Mouse (Mus musculus): Measurements from ENCODE around the gene Ceacam9. TPM values are rescaled to one million over a fixed set of nuclear protein-coding genes. Genes with fewer than 3 reads are reported as not detected.

The Ceacam9 gene
- polyA plus RNA-seq, 1 experiment from 2014 or later: not detected

DNA sequence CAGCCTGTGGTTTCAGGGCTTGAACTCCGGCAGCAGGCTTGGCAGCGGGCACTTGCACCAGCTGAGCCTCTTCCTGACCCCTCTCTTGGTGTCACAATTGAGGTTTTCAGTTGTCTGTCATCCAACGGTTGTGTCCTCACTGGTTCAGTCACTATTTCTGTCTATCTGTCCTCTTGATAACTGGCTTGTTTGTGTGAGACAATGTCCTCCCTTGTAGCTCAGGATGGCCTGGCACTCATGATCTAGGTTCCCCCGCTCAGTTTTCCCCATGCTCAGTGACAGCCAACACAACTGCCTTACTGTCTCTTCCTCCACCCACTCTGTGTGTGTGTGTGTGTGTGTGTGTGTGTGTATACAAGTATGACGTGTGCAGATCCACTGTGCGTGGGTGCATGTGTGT lies 25.9 kb downstream of the Ceacam9 start:
- Histone ChIP-seq H3K36me3 (ENCODE audit: poor library complexity, severe bottlenecking) (peaks cover 67% of the 10 kb centered on the region), H3K9ac (no peak overlapping the region), H3K4me1 (no peaks in the 10 kb centered on the region), H3K4me3 (no peak overlapping the region), H3K27ac (no peak overlapping the region), H3K4me2 (no peak overlapping the region), H3K9me3 (replicated peaks) (no peaks in the 10 kb centered on the region), H3K27me3 (no peaks in the 10 kb centered on the region)
- ATAC-seq: no peak
- 93% methylated on average over 6 of the region's 6 CpGs for WGBS

DNA sequence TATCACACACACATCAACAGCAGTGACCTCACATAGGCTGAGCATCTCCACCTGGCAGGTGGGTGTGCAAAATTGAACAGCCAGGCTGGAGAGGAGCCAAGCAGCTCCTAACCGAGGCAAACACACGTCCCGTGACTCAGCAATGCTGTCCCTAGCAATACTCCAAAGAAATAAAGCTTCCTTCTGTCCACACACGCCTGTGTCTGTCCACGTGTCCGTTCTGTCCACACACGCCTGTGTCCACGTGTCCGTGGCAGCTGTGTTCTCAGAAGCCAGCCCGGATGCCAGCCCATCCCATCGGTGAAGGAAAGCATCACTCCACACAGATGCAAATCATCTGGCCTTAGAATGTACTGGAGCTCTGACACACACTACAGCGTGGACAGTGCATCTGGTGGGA lies 30.3 kb downstream of the Ceacam9 start:
- WGBS: 87% methylated on average over 12 of the region's 12 CpGs
- ATAC-seq: no peak
- Histone ChIP-seq H3K36me3 (ENCODE audit: poor library complexity, severe bottlenecking) (peaks cover 32% of the 10 kb centered on the region), H3K9me3 (replicated peaks) (no peaks in the 10 kb centered on the region), H3K9ac (no peak overlapping the region), H3K27ac (no peak overlapping the region), H3K27me3 (no peaks in the 10 kb centered on the region), H3K4me3 (no peak overlapping the region), H3K4me1 (no peaks in the 10 kb centered on the region), H3K4me2 (no peak overlapping the region)

DNA sequence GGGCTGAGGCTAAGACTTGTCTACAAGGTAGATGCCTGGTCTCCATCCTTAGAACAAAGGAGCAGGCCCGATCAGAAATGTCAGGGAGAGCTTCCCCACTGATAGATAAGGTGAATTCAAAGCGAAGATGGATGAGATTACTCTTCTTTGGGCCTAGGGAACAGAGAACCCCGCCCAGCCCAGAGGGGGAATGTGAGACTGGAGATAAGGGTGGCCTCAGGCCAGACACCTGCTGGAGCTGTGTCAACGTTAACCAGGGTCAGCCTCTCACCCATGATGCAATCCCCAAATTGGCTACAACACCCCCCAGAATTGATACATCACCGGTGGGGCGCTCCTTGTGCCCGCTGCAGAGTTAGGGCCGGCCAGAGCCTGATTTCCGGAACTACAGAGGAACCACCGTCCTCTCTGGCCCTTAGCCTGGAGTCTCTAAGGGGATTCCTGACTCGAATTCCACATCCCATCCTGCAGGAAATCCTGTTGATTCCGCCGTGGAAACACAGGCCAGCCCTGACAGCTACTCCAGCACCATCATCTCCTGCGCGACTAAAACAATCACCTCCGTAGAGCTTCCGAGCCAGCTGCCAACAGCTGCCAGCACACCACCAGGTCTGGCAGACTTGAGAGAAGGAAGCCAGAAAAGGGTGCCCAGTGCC lies 33.8 kb downstream of the Ceacam9 start:
- ATAC-seq: no peak
- H3K27me3 ChIP-seq: no peaks in the 10 kb centered on the region
- H3K9ac ChIP-seq: no peak overlapping the region
- H3K27ac ChIP-seq: no peak overlapping the region
- no peak overlapping the region for H3K4me2 ChIP-seq
- H3K9me3 ChIP-seq (replicated peaks): no peaks in the 10 kb centered on the region
- H3K4me3 ChIP-seq: no peak overlapping the region
- H3K36me3 ChIP-seq (ENCODE audit: poor library complexity, severe bottlenecking): no peaks in the 10 kb centered on the region
- WGBS: 80% methylated on average over 17 of the region's 17 CpGs
- H3K4me1 ChIP-seq: no peaks in the 10 kb centered on the region

DNA sequence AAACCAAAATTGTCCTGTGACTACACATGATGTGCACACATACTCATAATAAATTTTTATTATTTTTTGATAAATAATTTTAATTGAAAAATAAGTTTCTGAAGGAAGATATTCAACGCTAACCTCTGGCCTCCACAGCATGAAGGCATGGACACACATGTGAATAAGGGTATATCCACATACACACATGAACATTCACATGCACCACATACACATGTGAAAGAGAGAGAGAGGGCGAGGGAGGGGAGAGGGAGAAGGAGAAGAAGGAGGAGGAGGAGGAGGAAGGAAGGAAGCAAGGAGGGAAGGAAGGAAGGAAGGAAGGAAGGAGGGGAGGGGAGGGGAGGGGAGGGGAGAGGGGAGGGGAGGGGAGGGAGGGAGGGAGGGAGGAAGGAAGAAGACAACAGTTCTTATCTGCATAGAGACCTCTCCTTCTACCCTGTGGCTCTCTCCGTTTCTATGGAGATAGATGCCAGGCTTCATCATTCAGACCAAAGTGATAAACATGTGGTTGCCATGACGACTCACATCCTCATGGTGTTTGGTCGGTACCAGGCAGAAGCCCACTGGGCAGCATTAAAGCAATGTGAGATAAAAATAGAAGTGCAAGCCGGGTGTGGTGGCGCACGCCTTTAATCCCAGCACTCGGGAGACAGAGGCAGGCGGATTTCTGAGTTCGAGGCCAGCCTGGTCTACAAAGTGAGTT lies 37.3 kb downstream of the Ceacam9 start:
- H3K9ac ChIP-seq: no peak overlapping the region
- H3K36me3 ChIP-seq (ENCODE audit: poor library complexity, severe bottlenecking): no peaks in the 10 kb centered on the region
- H3K4me1 ChIP-seq: no peaks in the 10 kb centered on the region
- no peak overlapping the region for H3K4me2 ChIP-seq
- 68% methylated on average over 10 of the region's 11 CpGs for WGBS
- ATAC-seq: peak; percentile 66
- H3K27me3 ChIP-seq: no peaks in the 10 kb centered on the region
- H3K9me3 ChIP-seq (replicated peaks): no peaks in the 10 kb centered on the region
- no peak overlapping the region for H3K27ac ChIP-seq
- no peak overlapping the region for H3K4me3 ChIP-seq

DNA sequence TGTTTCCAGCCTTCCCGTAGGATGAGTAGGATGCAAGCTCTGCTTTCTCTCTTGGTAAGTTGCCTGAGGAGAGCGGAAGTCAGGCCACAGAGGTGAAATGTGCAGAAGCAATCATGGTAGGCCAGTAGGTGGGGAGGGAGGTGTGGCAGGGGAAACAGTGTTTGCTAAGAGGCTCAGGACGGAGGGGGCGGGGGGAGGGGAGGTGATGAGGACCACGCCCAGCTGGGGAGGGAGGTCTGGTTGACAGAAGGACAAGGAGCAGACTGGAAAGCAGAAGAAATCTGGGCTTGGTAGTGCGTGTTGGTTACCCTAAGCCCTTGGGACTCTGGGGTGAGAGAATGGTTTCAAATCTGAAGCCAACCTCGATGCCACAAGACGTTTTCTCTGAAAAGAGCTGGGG lies 38.6 kb downstream of the Ceacam9 start:
- no peak overlapping the region for H3K4me3 ChIP-seq
- no peak overlapping the region for H3K27ac ChIP-seq
- H3K9me3 ChIP-seq (replicated peaks): no peaks in the 10 kb centered on the region
- H3K4me1 ChIP-seq: no peaks in the 10 kb centered on the region
- H3K27me3 ChIP-seq: no peaks in the 10 kb centered on the region
- no peak overlapping the region for H3K4me2 ChIP-seq
- H3K36me3 ChIP-seq (ENCODE audit: poor library complexity, severe bottlenecking): no peaks in the 10 kb centered on the region
- no peak for ATAC-seq
- 30% methylated on average over 8 of the region's 8 CpGs for WGBS
- H3K9ac ChIP-seq: no peak overlapping the region

DNA sequence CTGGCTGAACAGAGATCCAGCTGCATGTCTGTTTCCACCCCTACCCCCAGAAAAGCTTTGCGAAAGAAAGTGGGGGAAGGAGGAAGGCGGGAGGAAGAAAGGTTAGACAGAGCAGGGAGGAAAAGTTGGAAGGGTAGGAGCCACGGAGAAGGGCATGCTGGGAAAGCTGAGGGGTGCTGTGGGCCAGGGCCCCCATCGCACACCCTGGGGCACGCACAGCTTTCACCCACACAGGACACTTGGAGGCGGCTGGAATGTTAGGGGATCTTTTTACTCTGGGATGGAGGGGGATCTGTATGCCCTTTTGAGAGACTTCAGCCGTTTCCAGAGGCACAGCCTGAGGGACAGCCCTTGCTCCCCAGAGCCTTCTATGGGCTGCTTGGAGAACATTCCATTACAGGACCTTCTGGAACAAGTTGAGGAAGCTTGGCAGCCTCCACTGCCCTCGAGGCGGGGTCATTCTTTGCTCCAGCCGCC lies 39.3 kb downstream of the Ceacam9 start:
- 46% methylated on average over 10 of the region's 10 CpGs for WGBS
- Histone ChIP-seq H3K4me1 (no peaks in the 10 kb centered on the region), H3K4me3 (no peak overlapping the region), H3K36me3 (ENCODE audit: poor library complexity, severe bottlenecking) (no peaks in the 10 kb centered on the region), H3K27me3 (no peaks in the 10 kb centered on the region), H3K9me3 (replicated peaks) (no peaks in the 10 kb centered on the region), H3K27ac (no peak overlapping the region), H3K9ac (no peak overlapping the region), H3K4me2 (no peak overlapping the region)
- no peak for ATAC-seq

DNA sequence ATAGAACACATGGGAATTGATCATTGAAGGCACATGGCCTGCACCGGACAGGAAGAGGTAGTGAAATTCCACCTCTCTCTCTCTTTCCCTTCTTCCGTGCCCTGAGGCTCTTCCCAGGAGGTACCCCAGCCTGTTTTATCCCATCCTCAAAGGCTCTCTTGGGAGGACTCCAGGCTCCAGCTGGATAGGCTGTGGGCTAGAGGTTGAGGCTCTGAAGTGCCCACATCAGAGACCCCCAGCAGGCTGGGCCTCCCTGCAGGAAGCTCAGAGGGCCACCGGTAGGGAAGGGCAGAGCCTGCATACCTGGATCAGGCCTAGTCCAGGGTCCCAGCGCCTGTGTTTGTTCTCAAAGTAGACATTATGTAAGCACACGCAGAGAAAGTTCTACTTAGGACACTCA lies 39.9 kb downstream of the Ceacam9 start:
- H3K36me3 ChIP-seq (ENCODE audit: poor library complexity, severe bottlenecking): no peaks in the 10 kb centered on the region
- WGBS: 51% methylated on average over 5 of the region's 5 CpGs
- H3K4me1 ChIP-seq: no peaks in the 10 kb centered on the region
- no peak overlapping the region for H3K9ac ChIP-seq
- H3K27me3 ChIP-seq: no peaks in the 10 kb centered on the region
- H3K27ac ChIP-seq: no peak overlapping the region
- no peak for ATAC-seq
- H3K4me3 ChIP-seq: no peak overlapping the region
- no peak overlapping the region for H3K4me2 ChIP-seq
- no peaks in the 10 kb centered on the region for H3K9me3 ChIP-seq (replicated peaks)

DNA sequence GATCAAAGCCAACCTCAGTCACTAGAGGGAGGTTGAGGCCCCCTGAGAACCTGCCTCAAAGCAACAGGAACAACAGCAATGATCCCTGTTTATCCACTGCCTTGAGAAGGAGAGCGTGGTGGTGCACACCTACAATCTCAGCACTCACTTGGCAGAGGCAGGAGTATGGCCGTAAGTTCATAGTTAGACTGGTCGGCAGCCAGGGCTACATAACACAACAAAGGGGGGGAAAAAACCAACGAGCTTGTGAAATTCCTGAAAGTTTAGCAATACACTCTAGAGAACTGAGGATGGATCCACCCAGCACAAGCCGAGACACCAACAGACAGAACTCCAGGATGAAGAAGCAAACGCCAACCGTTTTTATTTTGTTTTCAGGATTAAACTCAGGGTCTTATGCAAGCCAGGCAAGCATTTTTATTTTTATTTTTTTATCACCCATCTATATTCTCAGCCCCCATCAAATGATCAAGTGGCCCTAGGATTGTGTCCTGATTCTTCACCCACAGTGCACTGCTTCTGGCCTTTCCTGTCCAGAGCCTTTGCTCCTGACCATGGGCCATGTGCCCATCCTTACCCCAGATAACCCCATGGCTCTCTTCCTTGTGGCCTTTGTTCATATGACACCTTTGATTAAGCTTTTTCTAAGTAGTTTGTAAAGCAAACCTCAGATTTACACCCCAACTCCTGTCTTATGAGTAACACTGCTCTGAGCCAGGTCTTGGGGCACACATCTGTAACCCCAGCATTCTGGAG lies 41.9 kb downstream of the Ceacam9 start:
- no peak overlapping the region for H3K4me3 ChIP-seq
- H3K9me3 ChIP-seq (replicated peaks): no peaks in the 10 kb centered on the region
- H3K27ac ChIP-seq: no peak overlapping the region
- no peaks in the 10 kb centered on the region for H3K36me3 ChIP-seq (ENCODE audit: poor library complexity, severe bottlenecking)
- no peak overlapping the region for H3K9ac ChIP-seq
- ATAC-seq: no peak
- no peaks in the 10 kb centered on the region for H3K4me1 ChIP-seq
- no peak overlapping the region for H3K4me2 ChIP-seq
- H3K27me3 ChIP-seq: no peaks in the 10 kb centered on the region
- WGBS: 86% methylated on average over 7 of the region's 7 CpGs

DNA sequence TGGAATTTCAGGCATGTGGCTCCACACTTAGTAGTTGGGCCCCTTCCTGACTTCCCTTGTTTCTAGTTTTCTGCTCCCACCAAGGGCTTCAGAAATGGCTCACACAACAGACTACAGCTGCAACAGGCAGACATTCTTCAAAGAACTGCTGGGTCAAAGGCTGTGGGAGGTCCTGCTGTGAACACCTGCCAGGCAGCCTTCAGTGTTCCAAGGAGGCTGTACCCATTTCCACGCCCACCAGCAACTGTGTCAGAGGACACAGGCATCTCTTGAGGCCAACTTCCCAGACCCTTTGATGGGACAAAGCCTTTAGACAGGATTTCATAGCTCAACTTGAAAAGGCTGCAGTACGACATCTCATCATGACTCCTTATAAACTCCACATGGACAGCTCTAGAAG lies 44.7 kb downstream of the Ceacam9 start:
- Histone ChIP-seq H3K36me3 (ENCODE audit: poor library complexity, severe bottlenecking) (no peaks in the 10 kb centered on the region), H3K4me2 (no peak overlapping the region), H3K9ac (no peak overlapping the region), H3K4me3 (no peak overlapping the region), H3K9me3 (replicated peaks) (peaks cover 3% of the 10 kb centered on the region; the same call in 1 of the 2 replicates), H3K27me3 (no peaks in the 10 kb centered on the region), H3K27ac (no peak overlapping the region), H3K4me1 (no peaks in the 10 kb centered on the region)
- no peak for ATAC-seq
- WGBS: 23% methylated on average over 2 of the region's 2 CpGs

Other genes with a start within 250 kb of the Ceacam9 start
- 2.1 and 3.4 TPM in 2 replicates for gene Npas1, start 244.2 kb upstream of the Ceacam9 start, polyA plus RNA-seq (2015; fragmentation: Nextera tagmentation; extraction: Ambion mirVana)
- gene Arhgap35, start 106.9 kb upstream of the Ceacam9 start, polyA plus RNA-seq (2015; fragmentation: Nextera tagmentation; extraction: Ambion mirVana): 29.1 and 34.1 TPM in 2 replicates
- gene Ceacam15, start 46.2 kb upstream of the Ceacam9 start, polyA plus RNA-seq (2015; fragmentation: Nextera tagmentation; extraction: Ambion mirVana): not detected in 2 replicates
- gene Ap2s1, start 16.5 kb downstream of the Ceacam9 start, polyA plus RNA-seq (2015; fragmentation: Nextera tagmentation; extraction: Ambion mirVana): 328 and 333 TPM in 2 replicates
- gene Slc1a5, start 59.4 kb downstream of the Ceacam9 start, polyA plus RNA-seq (2015; fragmentation: Nextera tagmentation; extraction: Ambion mirVana): 16.0 and 17.1 TPM in 2 replicates
- 147 and 164 TPM in 2 replicates for gene Strn4, start 94.0 kb downstream of the Ceacam9 start, polyA plus RNA-seq (2015; fragmentation: Nextera tagmentation; extraction: Ambion mirVana)
- 24.0 and 28.0 TPM in 2 replicates for gene Fkrp, start 94.8 kb downstream of the Ceacam9 start, polyA plus RNA-seq (2015; fragmentation: Nextera tagmentation; extraction: Ambion mirVana)
- 7.7 and 8.3 TPM in 2 replicates for gene Prkd2, start 121.0 kb downstream of the Ceacam9 start, polyA plus RNA-seq (2015; fragmentation: Nextera tagmentation; extraction: Ambion mirVana)
- 2.0 and 2.3 TPM in 2 replicates for gene Dact3, start 153.4 kb downstream of the Ceacam9 start, polyA plus RNA-seq (2015; fragmentation: Nextera tagmentation; extraction: Ambion mirVana)
- gene Gng8, start 169.9 kb downstream of the Ceacam9 start, polyA plus RNA-seq (2015; fragmentation: Nextera tagmentation; extraction: Ambion mirVana): 9.2 and 18.2 TPM in 2 replicates
- gene Ptgir, start 184.6 kb downstream of the Ceacam9 start, polyA plus RNA-seq (2015; fragmentation: Nextera tagmentation; extraction: Ambion mirVana): 0.14 and 0.37 TPM in 2 replicates
- gene Calm3, start 202.2 kb downstream of the Ceacam9 start, polyA plus RNA-seq (2015; fragmentation: Nextera tagmentation; extraction: Ambion mirVana): 271 and 296 TPM in 2 replicates
- gene Pnmal2, start 222.8 kb downstream of the Ceacam9 start, polyA plus RNA-seq (2015; fragmentation: Nextera tagmentation; extraction: Ambion mirVana): 59.5 and 78.0 TPM in 2 replicates
- gene Pnmal1, start 237.8 kb downstream of the Ceacam9 start, polyA plus RNA-seq (2015; fragmentation: Nextera tagmentation; extraction: Ambion mirVana): 37.0 and 40.8 TPM in 2 replicates